Mouse (Mus musculus) kidney, embryonic 16.5 days (tissue): ENCODE data around the gene Brca1. TPM values are rescaled to one million over a fixed set of nuclear protein-coding genes. Genes with fewer than 3 reads are reported as not detected.

Source experiments
- ATAC-seq: fragments of 200-750 bp; cut with Nextera tagmentation; 2 replicates; pipeline ENCODE4 v1.8.0; 2017; ENCODE audit warnings: moderate TSS enrichment; ENCODE audit not compliant: low FRiP score, low TSS enrichment
- H3K27ac ChIP-seq: fragments of 300-500 bp; sonication (generic); 2 replicates; pipeline ENCODE4 v1.5.1; 2014; ENCODE audit warnings: low read length
- H3K27me3 ChIP-seq: fragments of 300-500 bp; sonication (generic); 2 replicates; pipeline ENCODE4 v1.6.1; 2014; ENCODE audit warnings: low read length, control low read depth, mixed read lengths; ENCODE audit not compliant: insufficient read depth
- H3K36me3 ChIP-seq: fragments of 300-500 bp; sonication (generic); 2 replicates; pipeline ENCODE4 v1.6.1; 2014; ENCODE audit warnings: low read length, control low read depth, mixed read lengths; ENCODE audit not compliant: insufficient read depth
- H3K4me1 ChIP-seq: fragments of 300-500 bp; sonication (generic); 2 replicates; pipeline ENCODE4 v1.6.1; 2014; ENCODE audit warnings: low read length, control low read depth, mixed read lengths; ENCODE audit not compliant: insufficient read depth
- H3K4me2 ChIP-seq: fragments of 300-500 bp; sonication (generic); replicated peaks from 2 replicates; pipeline ENCODE4 v1.6.1; 2014; ENCODE audit warnings: low read depth, low read length
- H3K4me3 ChIP-seq: fragments of 300-500 bp; sonication (generic); 2 replicates; pipeline ENCODE4 v1.5.1; 2014; ENCODE audit warnings: mild to moderate bottlenecking, low read length
- H3K9ac ChIP-seq: fragments of 300-500 bp; sonication (generic); replicated peaks from 2 replicates; pipeline ENCODE4 v1.6.1; 2014; ENCODE audit warnings: low read length
- H3K9me3 ChIP-seq: fragments of 300-500 bp; sonication (generic); 2 replicates; pipeline ENCODE4 v1.6.1; 2016; ENCODE audit warnings: low read length, control low read depth
- WGBS: fragments of 180-500 bp; shearing (Covaris S2); extraction: QIAGEN DNeasy Blood & Tissue Kit; methylation state at CpG from one replicate; pipeline ENCODE4 v1.1.7; 2014; 5-methylcytosine and 5-hydroxymethylcytosine counted together
- polyA plus RNA-seq: library from polyadenylated mRNA; unstranded; fragments of >200 nt; fragmentation: Nextera tagmentation; extraction: Ambion mirVana; gene quantifications from 2 replicates; pipeline ENCODE4 v1.2.1, GENCODE M21; 2015

Gene Brca1
- polyA plus RNA-seq, 1 experiment from 2014 or later, result 12.5 TPM

DNA sequence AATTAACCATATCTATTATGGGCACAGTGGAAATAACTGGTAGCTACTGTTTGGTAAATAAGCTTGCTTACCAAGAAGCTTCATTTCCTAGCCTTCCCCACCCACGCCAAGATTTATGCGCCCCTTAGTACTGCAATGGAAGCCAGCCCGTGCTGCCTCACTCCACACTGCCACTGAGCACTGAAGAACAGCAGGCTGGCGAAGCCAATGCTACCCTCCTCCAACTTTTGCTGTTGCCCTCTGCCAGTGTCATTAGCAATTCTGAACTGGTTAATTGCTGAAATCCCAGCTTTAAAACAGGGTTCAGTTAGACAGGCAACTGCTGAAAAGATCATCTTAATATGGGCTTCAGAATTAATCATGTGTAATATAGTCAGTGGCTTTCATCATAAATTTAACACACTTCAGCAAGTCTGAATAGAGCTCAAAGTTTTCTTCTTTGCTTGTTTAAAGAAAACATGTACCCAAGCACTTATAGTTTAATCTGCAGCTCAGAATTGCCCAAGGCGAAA lies 45.4 kb downstream of the Brca1 start:
- Histone ChIP-seq H3K4me1 (no peaks in the 10 kb centered on the region), H3K9ac (no peak overlapping the region), H3K9me3 (no peaks in the 10 kb centered on the region), H3K36me3 (peaks cover 34% of the 10 kb centered on the region), H3K4me2 (no peak overlapping the region), H3K27ac (no peak overlapping the region), H3K4me3 (no peak overlapping the region), H3K27me3 (no peaks in the 10 kb centered on the region)
- 91% methylated on average over 5 of the region's 5 CpGs for WGBS
- ATAC-seq, result no peak

DNA sequence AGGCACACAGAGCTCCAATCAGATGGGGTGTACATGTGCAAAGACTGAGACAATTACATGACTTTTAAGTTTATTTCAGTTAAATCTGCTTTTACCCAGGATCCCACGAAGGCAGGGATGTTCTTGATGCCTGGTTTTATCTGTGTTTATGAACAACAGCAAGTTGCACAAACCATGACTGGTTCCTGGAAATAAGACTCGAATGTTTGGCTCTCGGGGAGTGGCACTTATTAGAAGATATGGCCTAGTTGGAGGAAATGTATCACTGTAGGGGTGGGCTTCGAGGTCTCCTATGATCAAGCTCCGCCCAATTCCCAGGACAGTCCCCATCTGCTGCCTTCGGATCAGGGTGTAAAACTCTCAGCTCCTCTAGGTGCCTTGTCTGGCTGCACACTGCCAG lies 65.6 kb downstream of the Brca1 start:
- Histone ChIP-seq H3K9ac (no peak overlapping the region), H3K27me3 (no peaks in the 10 kb centered on the region), H3K4me2 (no peak overlapping the region), H3K27ac (no peak overlapping the region), H3K36me3 (peaks cover 6% of the 10 kb centered on the region; the same call in 1 of the 2 replicates), H3K9me3 (no peaks in the 10 kb centered on the region), H3K4me3 (no peak overlapping the region), H3K4me1 (no peaks in the 10 kb centered on the region)
- 74% methylated on average over 6 of the region's 6 CpGs for WGBS
- ATAC-seq, result no peak

DNA sequence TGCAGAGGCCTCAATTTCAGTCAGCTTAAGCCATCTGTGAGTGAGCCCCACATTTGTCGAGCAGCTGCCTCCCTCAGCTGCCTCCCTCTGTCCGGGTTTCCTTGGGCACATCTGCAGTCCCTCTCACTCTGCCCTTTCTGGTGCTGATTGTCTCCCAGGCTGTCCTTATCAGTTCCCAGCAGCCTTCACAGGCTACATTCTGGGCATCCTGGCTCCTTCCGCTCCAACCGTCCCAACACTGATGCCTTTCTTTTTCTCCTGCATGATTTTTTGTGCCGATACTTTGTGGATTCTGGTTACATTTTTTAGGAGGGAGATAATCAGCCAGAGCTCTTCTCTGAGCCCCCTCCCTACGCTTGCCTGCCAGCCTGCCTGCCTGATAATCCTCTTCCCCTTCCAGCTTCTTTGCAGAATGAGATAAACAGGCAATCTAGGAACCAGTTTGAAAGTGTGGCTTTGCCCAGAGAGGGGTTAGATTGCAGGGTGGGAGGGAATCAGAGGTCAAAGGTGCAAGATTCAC lies 66.2 kb downstream of the Brca1 start:
- H3K4me3 ChIP-seq, result no peak overlapping the region
- peaks cover 6% of the 10 kb centered on the region; the same call in 1 of the 2 replicates for H3K36me3 ChIP-seq
- H3K9ac ChIP-seq, result no peak overlapping the region
- WGBS, result 58% methylated on average over 6 of the region's 6 CpGs
- no peak for ATAC-seq
- H3K9me3 ChIP-seq, result no peaks in the 10 kb centered on the region
- no peak overlapping the region for H3K4me2 ChIP-seq
- H3K4me1 ChIP-seq, result no peaks in the 10 kb centered on the region
- H3K27ac ChIP-seq, result no peak overlapping the region
- H3K27me3 ChIP-seq, result no peaks in the 10 kb centered on the region

DNA sequence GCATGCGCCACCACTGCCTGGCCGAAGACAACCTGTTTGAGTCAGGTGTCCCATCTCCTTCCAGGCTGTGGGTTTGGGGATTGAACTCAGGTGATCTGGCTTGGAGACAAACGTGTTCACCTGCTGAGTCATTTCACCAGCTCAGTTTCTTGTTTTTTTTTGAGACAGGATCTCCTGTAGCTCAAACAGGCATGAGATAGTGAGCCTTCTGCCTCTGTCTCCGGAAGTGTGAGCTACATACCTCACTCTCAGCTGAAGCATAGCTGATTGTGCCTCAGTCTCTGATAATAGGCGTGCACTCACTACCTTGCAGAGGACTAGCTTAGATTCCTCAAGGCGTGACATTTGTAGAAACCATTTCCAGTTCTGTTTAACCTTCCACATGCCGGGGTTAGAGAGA lies 66.9 kb downstream of the Brca1 start:
- no peak for ATAC-seq
- no peaks in the 10 kb centered on the region for H3K27me3 ChIP-seq
- H3K27ac ChIP-seq, result no peak overlapping the region
- H3K4me1 ChIP-seq, result no peaks in the 10 kb centered on the region
- no peak overlapping the region for H3K9ac ChIP-seq
- 85% methylated on average over 7 of the region's 7 CpGs for WGBS
- H3K4me3 ChIP-seq, result no peak overlapping the region
- H3K4me2 ChIP-seq, result no peak overlapping the region
- no peaks in the 10 kb centered on the region for H3K9me3 ChIP-seq
- peaks cover 6% of the 10 kb centered on the region; the same call in 1 of the 2 replicates for H3K36me3 ChIP-seq

DNA sequence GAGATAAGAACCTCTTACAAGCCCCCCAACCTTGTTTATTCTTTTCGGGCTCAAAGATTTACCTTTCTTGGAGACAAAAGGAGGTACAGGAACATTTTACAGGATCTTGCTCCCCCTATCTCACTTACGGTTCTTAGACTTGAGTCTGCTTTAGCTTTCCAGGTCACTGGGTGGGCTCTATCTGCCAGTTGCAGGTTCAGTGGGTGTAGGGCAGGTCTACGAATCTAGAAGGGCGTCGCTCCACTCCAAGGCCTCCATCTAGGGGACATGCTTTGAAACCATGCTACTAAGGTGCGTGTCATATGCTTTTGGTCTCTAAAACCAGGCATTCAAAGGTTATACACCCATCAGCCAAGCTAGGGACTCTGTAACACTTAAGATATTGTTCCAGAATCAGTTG lies 67.5 kb downstream of the Brca1 start:
- no peaks in the 10 kb centered on the region for H3K27me3 ChIP-seq
- WGBS, result 72% methylated on average over 6 of the region's 6 CpGs
- H3K4me3 ChIP-seq, result no peak overlapping the region
- ATAC-seq, result no peak
- no peak overlapping the region for H3K9ac ChIP-seq
- H3K9me3 ChIP-seq, result no peaks in the 10 kb centered on the region
- H3K4me2 ChIP-seq, result no peak overlapping the region
- 0 out of 2 replicates have a peak, but pooled peaks cover under 1% of the 10 kb centered on the region for H3K4me1 ChIP-seq
- peaks cover 6% of the 10 kb centered on the region; the same call in 1 of the 2 replicates for H3K36me3 ChIP-seq
- no peak overlapping the region for H3K27ac ChIP-seq

DNA sequence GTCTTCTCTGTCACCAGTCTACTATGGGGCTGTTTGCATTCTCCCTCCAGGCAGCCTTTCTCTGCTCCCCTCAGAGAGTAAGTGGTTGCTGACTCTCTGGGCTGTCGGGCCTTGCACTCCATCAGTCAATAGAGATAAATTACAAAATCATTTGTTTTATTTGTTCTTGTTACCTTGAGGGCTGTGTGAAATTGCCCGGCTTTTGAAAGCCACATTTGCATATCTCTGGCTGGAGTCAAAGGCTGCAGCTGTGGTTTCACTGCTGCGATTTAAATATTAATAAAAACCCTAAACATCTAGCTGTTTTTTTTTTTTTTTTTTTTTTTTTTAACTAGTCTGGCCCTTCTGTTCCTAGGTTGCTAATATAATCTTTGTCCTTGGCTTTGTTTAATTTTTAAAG lies 68.0 kb downstream of the Brca1 start:
- Histone ChIP-seq H3K36me3 (peaks cover 3% of the 10 kb centered on the region; the same call in 1 of the 2 replicates), H3K9ac (no peak overlapping the region), H3K4me1 (0 out of 2 replicates have a peak, but pooled peaks cover 3% of the 10 kb centered on the region), H3K27ac (no peak overlapping the region), H3K4me2 (no peak overlapping the region), H3K4me3 (no peak overlapping the region), H3K27me3 (no peaks in the 10 kb centered on the region), H3K9me3 (no peaks in the 10 kb centered on the region)
- WGBS, result 46% methylated on average over 3 of the region's 3 CpGs
- ATAC-seq, result no peak

DNA sequence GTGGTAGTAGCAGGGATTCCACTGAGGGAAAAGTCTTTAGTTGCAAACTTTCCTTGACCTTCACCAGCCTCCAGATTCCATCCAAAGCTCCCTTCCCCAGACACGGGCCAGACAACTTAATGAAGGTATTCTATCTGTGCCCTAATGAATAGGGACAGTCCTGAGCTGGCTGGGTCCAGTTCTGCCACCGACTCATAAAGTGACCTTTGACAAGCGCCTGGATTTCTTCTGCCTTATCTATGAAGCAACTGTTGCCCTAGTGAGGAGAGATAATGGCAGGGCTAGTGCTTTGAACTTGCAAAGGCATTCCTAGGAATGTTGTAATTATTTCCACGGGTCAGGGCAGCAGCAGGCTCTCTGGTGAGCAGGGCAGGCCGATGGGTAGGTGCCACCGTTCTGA lies 70.8 kb downstream of the Brca1 start:
- Histone ChIP-seq H3K27me3 (no peaks in the 10 kb centered on the region), H3K9me3 (no peaks in the 10 kb centered on the region), H3K9ac (no peak overlapping the region), H3K4me2 (no peak overlapping the region), H3K4me3 (no peak overlapping the region), H3K36me3 (no peaks in the 10 kb centered on the region), H3K4me1 (0 out of 2 replicates have a peak, but pooled peaks cover 3% of the 10 kb centered on the region), H3K27ac (no peak overlapping the region)
- ATAC-seq, result no peak
- 67% methylated on average over 6 of the region's 6 CpGs for WGBS

DNA sequence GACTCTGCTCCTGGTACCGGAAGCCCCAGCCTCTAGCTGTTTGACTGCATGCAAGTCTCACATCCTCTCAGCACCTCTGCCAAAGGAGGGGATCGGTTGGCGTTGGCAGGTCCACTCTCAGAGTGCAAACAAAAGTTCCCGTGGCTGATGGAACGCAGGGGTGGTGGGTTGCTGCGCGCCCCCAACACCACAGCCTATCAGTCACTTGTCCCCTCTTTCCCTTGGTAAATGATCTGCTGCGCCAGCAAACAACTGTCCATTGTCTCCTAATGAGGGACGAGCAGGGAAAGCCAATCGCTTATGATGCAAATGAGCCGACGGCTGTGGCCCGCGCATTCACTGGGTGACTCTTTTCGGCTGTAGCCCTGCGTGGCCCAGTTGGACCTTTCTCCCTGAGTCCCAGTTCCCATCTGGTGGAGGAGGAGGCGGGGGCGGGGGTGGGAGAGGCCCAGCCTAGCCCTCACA lies 72.6 kb downstream of the Brca1 start:
- WGBS, result 6% methylated on average over 18 of the region's 18 CpGs
- 0 out of 2 replicates have a peak, but pooled peaks cover 3% of the 10 kb centered on the region for H3K4me1 ChIP-seq
- no peak overlapping the region for H3K27ac ChIP-seq
- peak overlapping the region; percentile 38 for H3K4me2 ChIP-seq
- H3K27me3 ChIP-seq, result no peaks in the 10 kb centered on the region
- peak overlapping the region; percentile 39; the same call in 1 of the 2 replicates for H3K9ac ChIP-seq
- no peaks in the 10 kb centered on the region for H3K36me3 ChIP-seq
- H3K9me3 ChIP-seq, result no peaks in the 10 kb centered on the region
- peak overlapping the region; percentile 4; the same call in 1 of the 2 replicates for H3K4me3 ChIP-seq
- no peak for ATAC-seq

DNA sequence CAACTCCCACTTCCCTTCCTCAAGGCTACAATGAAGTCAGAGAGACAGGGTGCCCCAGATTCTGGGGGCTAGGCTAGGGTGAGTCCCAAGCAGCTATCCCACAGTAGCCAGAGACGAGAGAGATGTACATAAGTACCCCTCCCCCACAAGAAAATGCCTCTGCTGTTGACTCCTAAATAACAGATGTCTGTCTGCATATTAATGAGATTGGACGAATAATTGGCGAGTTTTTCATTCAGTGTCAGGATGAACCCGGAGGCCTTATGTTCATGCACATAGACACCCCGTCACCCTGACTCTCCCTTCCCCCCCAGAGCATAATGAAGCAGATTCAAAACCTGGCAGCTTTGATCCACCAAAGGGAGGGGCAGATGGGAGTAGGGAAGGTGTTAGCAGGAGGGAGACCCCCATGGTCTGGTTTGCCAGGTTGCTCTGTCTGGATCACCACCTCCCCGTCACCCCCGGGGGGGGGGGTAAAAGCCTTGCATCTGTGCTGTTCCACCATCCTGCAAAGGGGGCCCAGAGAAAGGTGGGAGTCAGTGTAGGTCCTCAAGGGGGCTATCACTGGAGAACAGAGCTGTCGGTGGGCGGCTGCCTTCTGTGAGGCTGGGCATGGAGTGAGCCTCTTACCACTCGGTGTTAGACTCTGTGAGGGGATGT lies 74.1 kb downstream of the Brca1 start:
- H3K4me2 ChIP-seq, result no peak overlapping the region
- H3K4me1 ChIP-seq, result 0 out of 2 replicates have a peak, but pooled peaks cover 3% of the 10 kb centered on the region
- H3K9me3 ChIP-seq, result no peaks in the 10 kb centered on the region
- 76% methylated on average over 10 of the region's 10 CpGs for WGBS
- no peak for ATAC-seq
- H3K27me3 ChIP-seq, result no peaks in the 10 kb centered on the region
- H3K36me3 ChIP-seq, result no peaks in the 10 kb centered on the region
- H3K27ac ChIP-seq, result no peak overlapping the region
- no peak overlapping the region for H3K9ac ChIP-seq
- H3K4me3 ChIP-seq, result no peak overlapping the region

DNA sequence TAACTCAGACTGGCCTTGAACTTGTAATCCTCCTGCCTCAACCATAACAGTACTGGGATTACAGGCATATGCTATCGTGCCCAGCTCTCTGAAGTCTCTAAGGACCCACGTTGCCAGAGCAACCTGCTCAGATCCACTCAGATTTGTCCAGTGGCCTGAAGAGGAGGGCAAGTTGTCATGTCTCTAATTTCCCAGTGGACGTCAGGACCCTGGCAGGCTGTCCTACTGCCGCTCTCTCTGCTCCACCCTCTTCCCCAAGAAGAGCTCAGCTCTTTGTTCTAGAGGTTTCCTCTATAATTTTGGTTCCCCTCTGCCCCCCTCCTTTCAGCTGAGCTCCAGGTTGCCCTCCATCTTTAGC lies 74.6 kb downstream of the Brca1 start:
- 44% methylated on average over 4 of the region's 4 CpGs for WGBS
- no peaks in the 10 kb centered on the region for H3K9me3 ChIP-seq
- no peak overlapping the region for H3K4me2 ChIP-seq
- no peak for ATAC-seq
- H3K9ac ChIP-seq, result no peak overlapping the region
- no peaks in the 10 kb centered on the region for H3K36me3 ChIP-seq
- H3K27me3 ChIP-seq, result no peaks in the 10 kb centered on the region
- H3K4me1 ChIP-seq, result 0 out of 2 replicates have a peak, but pooled peaks cover 4% of the 10 kb centered on the region
- H3K27ac ChIP-seq, result no peak overlapping the region
- H3K4me3 ChIP-seq, result no peak overlapping the region
